Mouse (Mus musculus): ENCODE data around the gene Kcnip4.

The Kcnip4 gene

GRCm38 (mm10) chr5:49352061-49352460 lies 172.6 kb downstream of the Kcnip4 start:
- DNase-seq (ENCODE audit: low read depth) = no peak

DNA sequence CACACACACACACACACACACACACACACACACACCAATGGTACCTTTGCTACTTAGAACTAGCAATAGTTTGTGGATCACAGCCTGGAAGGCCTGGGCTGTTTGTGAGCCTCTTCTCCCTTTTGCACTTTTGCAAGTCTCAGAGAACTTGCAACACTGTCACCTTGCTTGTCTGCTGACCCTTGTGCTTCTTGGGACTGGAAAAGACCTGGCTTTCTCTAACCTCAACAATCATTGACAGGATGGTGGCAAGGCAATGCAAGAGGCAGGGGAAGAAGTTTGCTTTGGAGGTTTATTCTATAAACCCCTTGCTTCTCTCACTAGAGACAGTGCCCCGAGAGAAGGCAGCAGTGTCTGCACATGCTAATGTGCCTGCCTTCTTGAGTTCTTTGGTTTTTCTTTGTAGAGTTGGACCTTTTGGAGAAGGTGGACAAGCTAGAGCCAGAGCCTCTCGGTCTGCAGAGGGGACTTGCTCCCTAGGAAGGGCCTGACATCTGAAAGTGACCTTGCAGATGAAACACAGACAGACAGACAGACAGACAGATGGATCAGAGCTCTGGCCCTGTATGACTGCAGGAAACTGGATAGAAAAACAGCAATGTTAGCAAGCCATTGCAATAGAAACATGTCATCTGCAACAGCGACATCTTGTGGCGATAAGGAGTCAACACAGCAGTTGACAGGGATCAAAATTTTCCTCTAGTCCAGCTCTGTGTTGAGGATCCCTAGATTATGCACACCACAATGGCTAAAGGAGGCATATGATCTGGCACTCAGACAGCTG lies 174.4 kb downstream of the Kcnip4 start:
- no peak for DNase-seq (ENCODE audit: low read depth)

- DNase-seq (ENCODE audit: low read depth) = no peak
Measured at GRCm38 (mm10) chr5:49349541-49349940, 175.2 kb downstream of the Kcnip4 start.

- DNase-seq (ENCODE audit: low read depth) = no peak
Measured at GRCm38 (mm10) chr5:49348511-49348910, 176.2 kb downstream of the Kcnip4 start.

DNA sequence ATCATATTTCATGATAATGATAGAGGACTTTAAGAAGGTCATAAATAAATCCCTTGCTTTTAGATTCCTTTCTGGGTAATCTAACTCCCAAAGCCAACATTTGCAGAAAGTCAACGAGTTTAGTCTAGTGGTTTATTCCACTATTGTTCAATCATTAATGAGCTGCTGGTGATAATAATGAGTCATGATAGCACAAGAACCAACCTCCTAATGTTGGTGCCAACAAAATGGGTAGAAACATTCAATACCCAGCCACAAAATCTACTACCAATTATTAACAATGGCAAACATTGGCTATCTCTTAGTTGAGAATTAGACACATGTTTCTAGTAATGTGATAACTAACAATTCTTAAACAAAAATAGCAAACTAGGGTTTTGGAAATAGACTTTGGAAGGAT lies 180.1 kb downstream of the Kcnip4 start:
- DNase-seq (ENCODE audit: low read depth) = no peak

GRCm38 (mm10) chr5:49337164-49337563 lies 187.5 kb downstream of the Kcnip4 start:
- peak; percentile 72 for DNase-seq (ENCODE audit: low read depth)

- DNase-seq (ENCODE audit: low read depth) = no peak
Measured at GRCm38 (mm10) chr5:49333063-49333462, 191.6 kb downstream of the Kcnip4 start.

DNA sequence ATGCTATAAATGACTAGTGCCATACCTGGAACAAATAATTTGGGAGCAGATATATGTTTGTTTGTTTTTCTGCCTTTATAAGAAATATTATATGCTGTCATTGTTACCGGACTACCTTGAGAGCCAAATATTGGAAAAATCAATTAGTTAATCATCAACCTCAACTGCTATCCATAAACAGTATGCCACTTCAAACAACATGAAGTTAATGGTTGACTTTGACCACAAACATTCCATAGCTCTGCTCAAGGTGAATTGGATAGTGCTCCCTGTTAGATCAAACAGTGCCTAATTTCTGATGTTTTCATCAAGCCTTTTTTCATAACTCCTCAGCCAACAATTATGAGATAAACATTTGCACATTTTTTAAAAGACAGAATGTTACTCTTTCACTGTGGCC lies 195.7 kb downstream of the Kcnip4 start:
- DNase-seq (ENCODE audit: low read depth) = no peak

GRCm38 (mm10) chr5:49318661-49319060 lies 206.0 kb downstream of the Kcnip4 start:
- no peak for DNase-seq (ENCODE audit: low read depth)

DNA sequence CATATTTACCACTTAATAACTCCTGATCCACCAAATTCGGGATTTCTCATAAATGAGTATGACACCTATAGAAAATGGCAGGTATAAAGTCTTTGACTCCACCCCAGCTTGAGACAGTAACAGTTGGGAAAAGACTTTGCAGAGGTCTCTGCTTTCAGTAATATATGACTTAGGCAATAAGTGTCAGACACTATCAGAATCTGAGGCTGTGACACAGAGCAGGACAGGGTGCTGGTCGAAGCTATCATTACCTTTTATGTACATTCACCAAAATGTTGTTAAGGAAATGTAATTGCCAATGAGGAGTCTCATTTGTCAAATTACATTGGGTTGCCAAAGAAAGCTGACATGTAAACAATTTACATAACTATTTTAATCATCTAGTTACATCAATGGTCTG lies 206.8 kb downstream of the Kcnip4 start:
- DNase-seq (ENCODE audit: low read depth) = no peak

DNA sequence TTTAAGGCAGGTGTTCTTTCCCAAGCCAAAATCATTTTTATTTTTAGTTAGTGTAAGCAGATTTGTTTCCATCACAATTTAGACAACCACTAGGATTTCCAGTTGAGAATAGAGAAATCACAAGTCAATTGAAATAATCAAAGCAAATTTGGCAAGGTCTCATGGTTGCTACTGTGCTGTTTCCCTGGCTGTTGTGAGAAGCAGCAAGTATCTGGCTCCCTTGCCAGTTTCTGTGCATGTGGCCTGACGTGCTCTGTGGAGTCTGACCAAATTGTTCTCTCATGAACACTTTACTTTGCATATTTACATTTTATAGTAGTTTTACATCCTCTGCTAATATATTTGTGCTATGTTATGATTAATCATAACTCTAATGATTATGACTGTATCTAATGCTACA lies 217.9 kb downstream of the Kcnip4 start:
- DNase-seq (ENCODE audit: low read depth) = no peak

- no peak for DNase-seq (ENCODE audit: low read depth)
Measured at GRCm38 (mm10) chr5:49305321-49305720, 219.4 kb downstream of the Kcnip4 start.

- no peak for DNase-seq (ENCODE audit: low read depth)
Measured at GRCm38 (mm10) chr5:49298654-49299053, 226.1 kb downstream of the Kcnip4 start.

GRCm38 (mm10) chr5:49292421-49292820 lies 232.3 kb downstream of the Kcnip4 start:
- no peak for DNase-seq (ENCODE audit: low read depth)

GRCm38 (mm10) chr5:49291801-49292200 lies 232.9 kb downstream of the Kcnip4 start:
- no peak for DNase-seq (ENCODE audit: low read depth)

- no peak for DNase-seq (ENCODE audit: low read depth)
Measured at GRCm38 (mm10) chr5:49285455-49286135, 239.1 kb downstream of the Kcnip4 start.

- DNase-seq (ENCODE audit: low read depth) = no peak
Measured at GRCm38 (mm10) chr5:49284776-49285175, 239.9 kb downstream of the Kcnip4 start.

GRCm38 (mm10) chr5:49283403-49283802 lies 241.3 kb downstream of the Kcnip4 start:
- DNase-seq (ENCODE audit: low read depth) = no peak

GRCm38 (mm10) chr5:49271864-49272263 lies 252.8 kb downstream of the Kcnip4 start:
- DNase-seq (ENCODE audit: low read depth) = no peak

DNA sequence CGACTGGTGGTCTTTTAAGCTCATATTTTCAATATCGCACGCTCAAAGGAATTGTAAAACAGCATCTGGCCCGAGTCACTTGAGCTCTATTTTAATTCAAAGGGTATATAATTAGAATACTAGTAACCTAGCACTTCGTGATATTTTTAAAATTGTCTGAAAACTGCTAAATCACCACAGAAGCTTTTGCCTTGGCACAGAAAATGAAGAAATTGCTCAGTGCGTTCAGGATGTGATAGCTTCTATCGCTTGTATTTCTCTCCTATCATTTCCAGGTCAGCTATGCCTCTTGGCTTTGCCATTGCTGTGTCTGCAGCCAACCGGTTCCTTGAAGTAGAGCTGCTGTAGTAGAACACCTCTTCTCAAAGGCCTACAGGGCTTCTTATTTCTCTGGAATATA lies 255.9 kb downstream of the Kcnip4 start:
- DNase-seq (ENCODE audit: low read depth) = no peak

DNA sequence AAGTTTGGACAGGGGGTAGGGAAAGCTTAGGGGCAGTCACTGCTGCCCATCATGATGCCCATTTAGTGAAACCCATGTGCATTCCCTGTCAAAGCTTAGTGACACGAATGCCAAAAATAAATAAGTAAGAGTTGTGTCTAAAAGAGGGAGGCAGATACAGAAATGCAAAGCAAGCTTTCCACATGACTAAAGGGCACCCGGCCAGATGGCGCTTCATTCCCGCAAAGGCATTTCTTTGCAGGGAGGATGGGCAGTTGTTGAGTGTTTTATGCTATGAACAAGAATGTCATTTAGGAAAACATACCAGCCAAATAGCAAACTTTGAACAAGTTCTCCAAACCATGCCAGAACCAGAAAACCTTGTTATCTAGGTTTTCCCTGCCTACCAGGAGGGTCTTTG lies 265.4 kb downstream of the Kcnip4 start:
- no peak for DNase-seq (ENCODE audit: low read depth)

GRCm38 (mm10) chr5:49256850-49257249 lies 267.9 kb downstream of the Kcnip4 start:
- DNase-seq (ENCODE audit: low read depth) = no peak

- no peak for DNase-seq (ENCODE audit: low read depth)
Measured at GRCm38 (mm10) chr5:49255983-49256382, 268.7 kb downstream of the Kcnip4 start.

DNA sequence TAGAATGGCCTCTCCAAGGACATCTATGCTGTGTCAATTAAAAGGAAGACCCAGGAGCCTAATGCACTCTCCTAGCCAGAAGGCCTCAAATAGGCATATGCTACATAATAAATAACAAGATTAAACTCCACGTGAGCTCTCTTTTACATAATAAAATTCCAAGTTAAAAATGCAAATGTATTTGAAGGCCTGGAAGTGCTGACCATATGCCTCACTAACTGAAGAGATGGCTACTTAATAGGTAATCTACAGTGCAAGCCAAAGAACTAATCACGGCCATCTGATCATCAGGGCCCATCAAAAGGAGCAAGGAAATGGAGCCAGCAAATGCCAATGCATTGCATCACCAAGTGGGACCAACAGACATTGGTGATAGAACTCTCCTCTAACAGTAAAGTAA lies 277.6 kb downstream of the Kcnip4 start:
- no peak for DNase-seq (ENCODE audit: low read depth)
